Mouse (Mus musculus) embryo, embryonic 10.5 days (tissue): ENCODE data around the gene Rgs12.

ENCODE experiments used
- DNase-seq: peaks from one replicate; pipeline ENCODE4 v3.0.0-alpha.2; 2015; ENCODE audit warnings: low spot score

Rgs12 gene

GRCm38 (mm10) chr5:35033068-35033467 is 83.8 kb downstream of the Rgs12 start:
- no peak for DNase-seq

GRCm38 (mm10) chr5:35033619-35034018 is 84.4 kb downstream of the Rgs12 start:
- no peak for DNase-seq

- DNase-seq, result no peak
These were observed 85.9 kb downstream of the Rgs12 start for GRCm38 (mm10) chr5:35035141-35035540.

GRCm38 (mm10) chr5:35035795-35036194 is 86.5 kb downstream of the Rgs12 start:
- DNase-seq, result no peak

GRCm38 (mm10) chr5:35037438-35037837 is 88.2 kb downstream of the Rgs12 start:
- no peak for DNase-seq

- no peak for DNase-seq
These were observed 92.1 kb downstream of the Rgs12 start, which contains the start of gene Hgfac for GRCm38 (mm10) chr5:35041268-35041829. Hgfac (plus strand) TSS chr5:35041509.

- DNase-seq, result no peak
These were observed 93.3 kb downstream of the Rgs12 start for GRCm38 (mm10) chr5:35042431-35043109.

- peak; percentile 92 for DNase-seq
These were observed 93.8 kb downstream of the Rgs12 start for GRCm38 (mm10) chr5:35043110-35043451.

- no peak for DNase-seq
These were observed 101.3 kb downstream of the Rgs12 start for GRCm38 (mm10) chr5:35050541-35050940.

GRCm38 (mm10) chr5:35054628-35055027 is 105.4 kb downstream of the Rgs12 start:
- DNase-seq, result no peak

- DNase-seq, result no peak
These were observed 105.8 kb downstream of the Rgs12 start for GRCm38 (mm10) chr5:35055076-35055475.

GRCm38 (mm10) chr5:35056604-35057432 is 107.6 kb downstream of the Rgs12 start, which contains the start of gene Dok7:
Dok7 (plus strand) TSS chr5:35056766.
- DNase-seq, result peak; percentile 49

GRCm38 (mm10) chr5:35057582-35057981 is 108.3 kb downstream of the Rgs12 start:
- DNase-seq, result no peak

- DNase-seq, result no peak
These were observed 109.0 kb downstream of the Rgs12 start for GRCm38 (mm10) chr5:35058216-35058615.

GRCm38 (mm10) chr5:35060098-35060497 is 110.9 kb downstream of the Rgs12 start:
- DNase-seq, result no peak

GRCm38 (mm10) chr5:35069841-35070240 is 120.6 kb downstream of the Rgs12 start:
- no peak for DNase-seq

- DNase-seq, result no peak
These were observed 121.1 kb downstream of the Rgs12 start for GRCm38 (mm10) chr5:35070314-35070713.

- DNase-seq, result no peak
These were observed 121.7 kb downstream of the Rgs12 start for GRCm38 (mm10) chr5:35070953-35071352.

GRCm38 (mm10) chr5:35071855-35072254 is 122.6 kb downstream of the Rgs12 start:
- DNase-seq, result no peak

- no peak for DNase-seq
These were observed 124.0 kb downstream of the Rgs12 start for GRCm38 (mm10) chr5:35073235-35073634.

GRCm38 (mm10) chr5:35073992-35074391 is 124.7 kb downstream of the Rgs12 start:
- DNase-seq, result no peak

GRCm38 (mm10) chr5:35076369-35076768 is 127.1 kb downstream of the Rgs12 start:
- no peak for DNase-seq

- no peak for DNase-seq
These were observed 129.9 kb downstream of the Rgs12 start for GRCm38 (mm10) chr5:35079101-35079500.
